ENCODE assay signal across 12 mouse cellular contexts in the genomic region with DNA sequence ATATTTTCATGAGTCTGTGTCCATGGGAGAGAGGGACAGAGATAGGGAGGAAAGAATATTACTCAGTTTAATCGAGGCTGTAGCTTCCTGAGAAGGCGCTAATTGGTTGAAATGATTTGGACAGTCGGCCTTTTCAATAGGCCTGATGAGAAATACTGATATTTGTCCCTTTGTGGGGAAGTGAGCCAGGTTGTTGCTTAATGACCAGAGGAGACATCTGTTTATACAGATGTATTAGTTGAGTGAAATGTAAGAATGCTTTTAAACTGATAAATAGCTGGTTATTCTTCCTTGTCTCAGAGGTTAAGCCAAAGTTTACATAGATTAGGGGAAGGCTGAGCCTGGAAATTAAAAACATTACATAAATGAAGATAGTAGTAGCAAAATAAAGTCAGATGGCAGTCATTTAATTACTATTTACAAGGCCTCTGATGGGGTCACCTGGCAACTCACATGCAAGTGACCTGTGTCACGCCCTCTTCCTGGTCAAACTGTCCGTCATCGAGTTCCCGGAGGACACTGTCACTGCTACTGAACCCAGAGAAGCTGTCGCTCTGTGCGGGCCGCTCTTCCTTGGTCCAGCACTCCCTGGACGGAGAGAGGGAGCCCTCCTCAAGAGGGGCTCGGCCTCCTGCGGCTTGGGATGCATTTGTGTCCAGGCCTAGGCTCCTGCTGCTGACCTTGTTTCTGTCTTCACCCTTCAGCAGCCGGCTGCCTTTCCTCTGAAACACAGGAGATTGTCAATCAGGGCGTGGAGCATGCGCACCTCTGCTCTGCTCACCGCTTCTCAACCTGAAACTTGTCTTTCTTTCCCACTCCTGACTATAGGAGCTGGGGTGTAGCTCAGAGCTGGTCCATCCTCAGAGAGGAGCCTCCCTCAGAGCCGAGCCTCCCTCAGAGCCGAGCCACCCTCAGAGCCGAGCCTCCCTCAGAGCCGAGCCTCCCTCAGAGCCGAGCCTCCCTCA. TPM values are rescaled to one million over a fixed set of nuclear protein-coding genes. Genes with fewer than 3 reads are reported as not detected.
DNase-seq lines count a peak whose midpoint lies in the region; ATAC-seq lines count a peak whose summit lies in the region.
"Had no signal": no experiment of that assay in that cellular context is flagged by ENCODE, and none has a peak within 500 bp of the region (broad histone marks: within the 10 kb centered on the region; RNA-seq: fewer than 3 reads in every experiment).

No protein-coding gene starts in this region.

- no peaks in the 10 kb centered on the region for H3K27me3 ChIP-seq in heart, embryonic 10.5 days (ENCODE audit: insufficient read depth, poor library complexity, severe bottlenecking)
- no peaks in the 10 kb centered on the region for H3K27me3 ChIP-seq in forebrain, embryonic 16.5 days (replicated peaks; ENCODE audit: control insufficient read depth, insufficient read depth, low read length)
- no peaks in the 10 kb centered on the region for H3K27me3 ChIP-seq in midbrain, embryonic 11.5 days (ENCODE audit: control insufficient read depth, insufficient read depth, low read length)
- H3K27me3 ChIP-seq: lung, embryonic 15.5 days had no signal

- DNase-seq in heart, embryonic 10.5 days (ENCODE audit: low spot score) = no peak
- no peak for DNase-seq in heart, postnatal 4 days
- DNase-seq in R1 (ENCODE audit: low read depth, low spot score) = peak; percentile 63
- DNase-seq in midbrain, embryonic 11.5 days (ENCODE audit: low spot score, missing footprints) = no peak
- no peak for DNase-seq in urinary bladder, postnatal 4 days (ENCODE audit: low spot score in 2 of 2)
- no peak for DNase-seq in thymus, postnatal 4 days
- DNase-seq in right cerebral cortex, postnatal 36 days (ENCODE audit: low spot score in 2 of 2) = no peak
- DNase-seq: adrenal gland, adult 2 months; B cell, adult 2 months; kidney, adult 11 months had no signal

- peaks cover 16% of the 10 kb centered on the region for H3K36me3 ChIP-seq in heart, embryonic 10.5 days
- 0 out of 2 replicates have a peak, but pooled peaks cover 2% of the 10 kb centered on the region for H3K36me3 ChIP-seq in forebrain, embryonic 16.5 days (ENCODE audit: control insufficient read depth, insufficient read depth)
- H3K36me3 ChIP-seq in midbrain, embryonic 11.5 days (ENCODE audit: control insufficient read depth, insufficient read depth, low read length) = no peaks in the 10 kb centered on the region

- no peaks in the 10 kb centered on the region; the same call in 1 of the 2 replicates for H3K9me3 ChIP-seq in heart, embryonic 10.5 days
- peaks cover 4% of the 10 kb centered on the region; the same call in 1 of the 2 replicates for H3K9me3 ChIP-seq in forebrain, embryonic 16.5 days (ENCODE audit: control insufficient read depth, low read length)
- no peaks in the 10 kb centered on the region for H3K9me3 ChIP-seq in midbrain, embryonic 11.5 days (ENCODE audit: control insufficient read depth, low read length)

- H3K4me2 ChIP-seq in forebrain, embryonic 16.5 days (ENCODE audit: low read length) = peak overlapping the region; percentile 11
- H3K4me2 ChIP-seq in midbrain, embryonic 11.5 days = peak overlapping the region; percentile 22; the same call in 1 of the 2 replicates
- H3K4me2 ChIP-seq: lung, embryonic 15.5 days had no signal

- peak overlapping the region; percentile 19; the same call in 1 of the 2 replicates for H3K9ac ChIP-seq in forebrain, embryonic 16.5 days (replicated peaks; ENCODE audit: low read depth, low read length)
- peak overlapping the region; percentile 7; the same call in 1 of the 2 replicates for H3K9ac ChIP-seq in midbrain, embryonic 11.5 days (ENCODE audit: low read length)
- H3K9ac ChIP-seq: lung, embryonic 15.5 days had no signal

- H3K27ac ChIP-seq in heart, embryonic 10.5 days = peak overlapping the region; percentile 74; the same call in 1 of the 2 replicates
- H3K27ac ChIP-seq in forebrain, embryonic 16.5 days (ENCODE audit: low read length) = no peak overlapping the region
- no peak overlapping the region for H3K27ac ChIP-seq in midbrain, embryonic 11.5 days (ENCODE audit: low read depth, low read length)
- H3K27ac ChIP-seq: lung, embryonic 15.5 days had no signal

- no peak for ATAC-seq in forebrain, embryonic 16.5 days
- peak; percentile 27; the same call in 1 of the 2 replicates for ATAC-seq in midbrain, embryonic 11.5 days (ENCODE audit: low FRiP score)

- 0 out of 2 replicates have a peak, but pooled peaks cover 5% of the 10 kb centered on the region for H3K4me1 ChIP-seq in heart, embryonic 10.5 days
- H3K4me1 ChIP-seq in forebrain, embryonic 16.5 days (replicated peaks; ENCODE audit: control insufficient read depth, insufficient read depth, low read length) = no peaks in the 10 kb centered on the region
- H3K4me1 ChIP-seq in midbrain, embryonic 11.5 days (ENCODE audit: control insufficient read depth, insufficient read depth, low read length) = no peaks in the 10 kb centered on the region
- H3K4me1 ChIP-seq: lung, embryonic 15.5 days had no signal

- 51% methylated on average over 22 of the region's 22 CpGs for WGBS in heart, embryonic 10.5 days
- WGBS in forebrain, embryonic 16.5 days = 64% methylated on average over 22 of the region's 22 CpGs
- 65% methylated on average over 22 of the region's 22 CpGs for WGBS in midbrain, embryonic 11.5 days

- peak overlapping the region; percentile 46 for H3K4me3 ChIP-seq in heart, embryonic 10.5 days
- H3K4me3 ChIP-seq in forebrain, embryonic 16.5 days (replicated peaks; ENCODE audit: low read length) = 0 out of 2 replicates have a peak overlapping the region, but pooled peaks have one; percentile 17
- no peak overlapping the region; the same call in 1 of the 2 replicates for H3K4me3 ChIP-seq in midbrain, embryonic 11.5 days (ENCODE audit: low read depth, low read length)
- H3K4me3 ChIP-seq: lung, embryonic 15.5 days had no signal

RNA-seq across cellular contexts. Expression of gene Mob4, which starts 40.6 kb away (rescaled TPM):
- 101 and 112 TPM in 2 replicates for polyA plus RNA-seq in heart, embryonic 10.5 days (2016; fragmentation: Nextera tagmentation; extraction: Ambion mirVana)
- total RNA-seq in heart, postnatal 4 days (2021) = 10 to 100 TPM; 45.8 to 48.8 TPM
- polyA plus RNA-seq in forebrain, embryonic 16.5 days (2015; fragmentation: Nextera tagmentation; extraction: Ambion mirVana) = 194 and 201 TPM in 2 replicates
- 148 and 177 TPM in 2 replicates for polyA plus RNA-seq in midbrain, embryonic 11.5 days (2014; fragmentation: Nextera tagmentation; extraction: Ambion mirVana)

RNA-seq across cellular contexts. Expression of gene Rftn2, which starts 54.9 kb away (rescaled TPM):
- polyA plus RNA-seq in heart, embryonic 10.5 days (2016; fragmentation: Nextera tagmentation; extraction: Ambion mirVana) = 3.4 TPM in 2 replicates
- 10 to 100 TPM; 13.7 to 15.0 TPM for total RNA-seq in heart, postnatal 4 days (2021)
- 10.4 and 15.1 TPM in 2 replicates for polyA plus RNA-seq in forebrain, embryonic 16.5 days (2015; fragmentation: Nextera tagmentation; extraction: Ambion mirVana)
- polyA plus RNA-seq in midbrain, embryonic 11.5 days (2014; fragmentation: Nextera tagmentation; extraction: Ambion mirVana) = 6.4 and 7.3 TPM in 2 replicates
